Mouse (Mus musculus): ENCODE data around the gene Olfr578. TPM values are rescaled to one million over a fixed set of nuclear protein-coding genes. Genes with fewer than 3 reads are reported as not detected.

The Olfr578 gene
- total RNA-seq (2015) (not detected in 2 replicates), total RNA-seq (2017) (not detected in 2 replicates)

- ATAC-seq (ENCODE audit: poor library complexity, severe bottlenecking): no peak
These were observed at the start of gene Olfr578 for GRCm38 (mm10) chr7:102989224-102989623. Olfr578 (minus strand) TSS chr7:102989324.

GRCm38 (mm10) chr7:103037724-103038123, 48.6 kb upstream of the Olfr578 start, which contains the start of gene Olfr582:
Olfr582 (plus strand) TSS chr7:103038024.
- ATAC-seq (ENCODE audit: poor library complexity, severe bottlenecking): no peak

GRCm38 (mm10) chr7:102975843-102976242, 13.3 kb downstream of the Olfr578 start, which contains the start of gene Olfr577:
Olfr577 (minus strand) TSS chr7:102975943.
- ATAC-seq (ENCODE audit: poor library complexity, severe bottlenecking): no peak

DNA sequence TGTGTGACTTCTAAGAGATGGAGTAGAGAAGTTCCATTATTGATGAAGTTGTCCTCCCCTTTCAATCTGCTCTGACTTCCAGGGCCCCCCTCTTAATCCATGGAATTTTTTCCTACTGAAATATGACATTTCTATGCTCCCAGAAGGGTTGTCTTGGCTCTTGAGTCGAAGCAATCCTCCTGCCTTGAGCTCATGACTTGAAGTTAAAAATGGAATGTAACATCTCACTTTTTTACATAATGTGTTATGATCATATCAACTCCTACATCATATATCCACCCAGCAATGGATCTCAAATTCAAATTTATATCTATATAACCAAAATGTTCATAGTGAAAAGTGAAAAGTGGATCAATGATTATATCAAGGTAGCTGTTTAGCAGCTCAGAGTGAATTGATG, 14.7 kb downstream of the Olfr578 start:
- no peak for ATAC-seq (ENCODE audit: poor library complexity, severe bottlenecking)

DNA sequence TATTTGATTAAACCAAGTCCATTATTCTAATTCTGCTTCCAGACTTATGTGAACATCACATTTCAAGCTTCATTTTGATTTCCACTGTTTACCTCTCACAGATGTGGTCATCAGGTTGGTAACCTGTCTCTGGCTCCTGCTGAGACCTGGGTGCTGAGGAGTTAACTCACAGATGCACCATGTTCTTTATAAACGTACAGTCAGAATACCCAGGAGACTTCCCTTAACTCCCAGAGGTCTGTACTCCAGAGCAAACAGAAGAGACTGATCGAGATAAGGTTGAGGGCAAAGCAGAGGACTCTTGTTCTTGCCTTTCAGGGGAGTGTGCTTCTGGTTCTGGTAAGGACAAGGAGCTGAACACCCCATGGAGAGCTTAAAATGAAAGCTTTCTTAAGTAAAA, 26.8 kb downstream of the Olfr578 start, which contains the start of gene Olfr576:
Gene Olfr576 (plus strand): TSS at position 301 of the 400 bp plus-strand sequence.
- ATAC-seq (ENCODE audit: poor library complexity, severe bottlenecking): no peak

GRCm38 (mm10) chr7:102958593-102958992, 30.5 kb downstream of the Olfr578 start, which contains the start of gene Olfr575:
Olfr575 (minus strand) TSS chr7:102958775.
- ATAC-seq (ENCODE audit: poor library complexity, severe bottlenecking): no peak

- ATAC-seq (ENCODE audit: poor library complexity, severe bottlenecking): no peak
These were observed 31.0 kb downstream of the Olfr578 start for GRCm38 (mm10) chr7:102958137-102958536.

DNA sequence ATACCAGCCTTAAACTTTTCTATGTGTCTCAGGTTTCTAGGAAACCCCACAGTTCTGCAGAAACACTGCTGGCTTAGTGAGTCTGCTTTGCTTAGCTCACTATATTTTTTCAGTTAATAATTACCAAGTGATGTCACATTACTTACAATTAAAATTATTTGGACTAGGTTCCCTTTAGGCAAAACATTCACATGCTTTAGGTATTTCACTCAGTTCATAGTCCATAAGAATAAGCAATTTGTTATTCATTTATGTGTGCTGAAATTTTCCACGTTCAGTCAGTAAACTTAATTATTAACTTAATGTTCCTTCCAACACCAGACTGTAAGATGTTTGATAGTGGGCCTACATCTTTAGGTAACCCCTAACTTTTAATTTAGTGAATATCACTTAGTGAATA, 38.4 kb downstream of the Olfr578 start:
- no peak for ATAC-seq (ENCODE audit: poor library complexity, severe bottlenecking)

- ATAC-seq (ENCODE audit: poor library complexity, severe bottlenecking): no peak
These were observed 41.0 kb downstream of the Olfr578 start, which contains the start of gene Olfr574 for GRCm38 (mm10) chr7:102948167-102948566. Olfr574 (plus strand) TSS chr7:102948467.

GRCm38 (mm10) chr7:102943417-102943816, 45.7 kb downstream of the Olfr578 start:
- ATAC-seq (ENCODE audit: poor library complexity, severe bottlenecking): no peak

GRCm38 (mm10) chr7:102942475-102942874, 46.6 kb downstream of the Olfr578 start, which contains the start of gene Olfr573-ps1:
Olfr573-ps1 (minus strand) TSS chr7:102942575.
- ATAC-seq (ENCODE audit: poor library complexity, severe bottlenecking): no peak

Other genes with a start within 250 kb of the Olfr578 start
- not detected in 2 replicates for gene Olfr560, start 230.0 kb downstream of the Olfr578 start, total RNA-seq (2015)
- gene Olfr560, start 230.0 kb downstream of the Olfr578 start, total RNA-seq (2017): not detected in 2 replicates
- not detected in 2 replicates for gene Olfr78, start 229.9 kb downstream of the Olfr578 start, total RNA-seq (2015)
- gene Olfr78, start 229.9 kb downstream of the Olfr578 start, total RNA-seq (2017): not detected in 2 replicates
- gene Olfr561, start 218.1 kb downstream of the Olfr578 start, total RNA-seq (2015): not detected in 2 replicates
- not detected in 2 replicates for gene Olfr561, start 218.1 kb downstream of the Olfr578 start, total RNA-seq (2017)
- not detected in 2 replicates for gene Olfr564, start 185.8 kb downstream of the Olfr578 start, total RNA-seq (2015)
- gene Olfr564, start 185.8 kb downstream of the Olfr578 start, total RNA-seq (2017): not detected in 2 replicates
- not detected in 2 replicates for gene Olfr566, start 130.6 kb downstream of the Olfr578 start, total RNA-seq (2015)
- gene Olfr566, start 130.6 kb downstream of the Olfr578 start, total RNA-seq (2017): not detected in 2 replicates
- not detected in 2 replicates for gene Olfr568, start 112.2 kb downstream of the Olfr578 start, total RNA-seq (2015)
- not detected in 2 replicates for gene Olfr568, start 112.2 kb downstream of the Olfr578 start, total RNA-seq (2017)
- gene Olfr569, start 98.4 kb downstream of the Olfr578 start, total RNA-seq (2015): not detected in 2 replicates
- not detected in 2 replicates for gene Olfr569, start 98.4 kb downstream of the Olfr578 start, total RNA-seq (2017)
- gene Olfr570, start 94.7 kb downstream of the Olfr578 start, total RNA-seq (2015): not detected in 2 replicates
- not detected in 2 replicates for gene Olfr570, start 94.7 kb downstream of the Olfr578 start, total RNA-seq (2017)
- not detected in 2 replicates for gene Olfr571, start 71.8 kb downstream of the Olfr578 start, total RNA-seq (2015)
- not detected in 2 replicates for gene Olfr571, start 71.8 kb downstream of the Olfr578 start, total RNA-seq (2017)
- gene Olfr572, start 64.9 kb downstream of the Olfr578 start, total RNA-seq (2015): not detected in 2 replicates
- gene Olfr572, start 64.9 kb downstream of the Olfr578 start, total RNA-seq (2017): not detected in 2 replicates
- not detected in 2 replicates for gene Olfr573-ps1, start 46.7 kb downstream of the Olfr578 start, total RNA-seq (2015)
- gene Olfr573-ps1, start 46.7 kb downstream of the Olfr578 start, total RNA-seq (2017): not detected in 2 replicates
- not detected in 2 replicates for gene Olfr574, start 40.9 kb downstream of the Olfr578 start, total RNA-seq (2015)
- not detected in 2 replicates for gene Olfr574, start 40.9 kb downstream of the Olfr578 start, total RNA-seq (2017)
- not detected in 2 replicates for gene Olfr575, start 30.5 kb downstream of the Olfr578 start, total RNA-seq (2015)
- gene Olfr575, start 30.5 kb downstream of the Olfr578 start, total RNA-seq (2017): not detected in 2 replicates
- not detected in 2 replicates for gene Olfr576, start 26.7 kb downstream of the Olfr578 start, total RNA-seq (2015)
- not detected in 2 replicates for gene Olfr576, start 26.7 kb downstream of the Olfr578 start, total RNA-seq (2017)
- gene Olfr577, start 13.4 kb downstream of the Olfr578 start, total RNA-seq (2015): not detected in 2 replicates
- gene Olfr577, start 13.4 kb downstream of the Olfr578 start, total RNA-seq (2017): not detected in 2 replicates
- gene Olfr582, start 48.7 kb upstream of the Olfr578 start, total RNA-seq (2015): not detected in 2 replicates
- not detected in 2 replicates for gene Olfr582, start 48.7 kb upstream of the Olfr578 start, total RNA-seq (2017)
- not detected in 2 replicates for gene Olfr583, start 62.0 kb upstream of the Olfr578 start, total RNA-seq (2015)
- not detected in 2 replicates for gene Olfr583, start 62.0 kb upstream of the Olfr578 start, total RNA-seq (2017)
- gene Olfr584, start 92.6 kb upstream of the Olfr578 start, total RNA-seq (2015): not detected in 2 replicates
- gene Olfr584, start 92.6 kb upstream of the Olfr578 start, total RNA-seq (2017): not detected in 2 replicates
- gene Olfr585, start 108.4 kb upstream of the Olfr578 start, total RNA-seq (2015): not detected in 2 replicates
- not detected in 2 replicates for gene Olfr585, start 108.4 kb upstream of the Olfr578 start, total RNA-seq (2017)
- not detected in 2 replicates for gene Olfr586, start 136.3 kb upstream of the Olfr578 start, total RNA-seq (2015)
- not detected in 2 replicates for gene Olfr586, start 136.3 kb upstream of the Olfr578 start, total RNA-seq (2017)
- gene Olfr588-ps1, start 151.6 kb upstream of the Olfr578 start, total RNA-seq (2015): not detected in 2 replicates
- not detected in 2 replicates for gene Olfr588-ps1, start 151.6 kb upstream of the Olfr578 start, total RNA-seq (2017)
- gene Olfr589, start 167.0 kb upstream of the Olfr578 start, total RNA-seq (2015): not detected in 2 replicates
- gene Olfr589, start 167.0 kb upstream of the Olfr578 start, total RNA-seq (2017): not detected in 2 replicates
- gene Olfr591, start 189.0 kb upstream of the Olfr578 start, total RNA-seq (2015): not detected in 2 replicates
- gene Olfr591, start 189.0 kb upstream of the Olfr578 start, total RNA-seq (2017): not detected in 2 replicates
- gene Olfr592, start 195.5 kb upstream of the Olfr578 start, total RNA-seq (2015): not detected in 2 replicates
- not detected in 2 replicates for gene Olfr592, start 195.5 kb upstream of the Olfr578 start, total RNA-seq (2017)
- gene Olfr593, start 222.5 kb upstream of the Olfr578 start, total RNA-seq (2015): not detected in 2 replicates
- gene Olfr593, start 222.5 kb upstream of the Olfr578 start, total RNA-seq (2017): not detected in 2 replicates
- gene Olfr594, start 227.7 kb upstream of the Olfr578 start, total RNA-seq (2015): not detected in 2 replicates
- not detected in 2 replicates for gene Olfr594, start 227.7 kb upstream of the Olfr578 start, total RNA-seq (2017)